Mouse (Mus musculus) brown adipose tissue, adult 24 weeks (tissue): ENCODE measurements around the gene C130032M10Rik. TPM values are rescaled to one million over a fixed set of nuclear protein-coding genes. Genes with fewer than 3 reads are reported as not detected.
"Not testable (repeated sequence)": the region's sequence is repeated elsewhere in the genome, so short reads cannot be mapped to it uniquely, and the experiment has no call there.

ENCODE experiments used
- H3K27ac ChIP-seq: fragments of 200-500 bp; replicated peaks from 2 replicates; pipeline ENCODE4 v1.5.1; 2012; ENCODE audit warnings: low read depth, mild to moderate bottlenecking, low read length
- H3K4me1 ChIP-seq: fragments of 200-500 bp; 2 replicates; pipeline ENCODE4 v1.6.1; 2012; ENCODE audit warnings: low read length, mixed read lengths; ENCODE audit not compliant: control insufficient read depth, insufficient read depth, insufficient read length
- H3K4me3 ChIP-seq: fragments of 200-500 bp; 2 replicates; pipeline ENCODE4 v1.5.1; 2012; ENCODE audit warnings: low read depth, mild to moderate bottlenecking, low read length, moderate library complexity; ENCODE audit not compliant: insufficient read depth
- polyA plus RNA-seq: library from polyadenylated mRNA; stranded (reverse); fragments of >200 nt; gene quantifications from 2 replicates; pipeline ENCODE4 v1.2.4, GENCODE M21; 2012; ENCODE audit not compliant: missing spikeins, insufficient read depth, insufficient read length

Gene C130032M10Rik
- polyA plus RNA-seq, 1 experiment = not detected

- H3K4me3 ChIP-seq = no peak overlapping the region
- H3K4me1 ChIP-seq = no peaks in the 10 kb centered on the region
- no peak overlapping the region for H3K27ac ChIP-seq
Measured at GRCm38 (mm10) chr9:114502711-114503427, 12.6 kb upstream of the C130032M10Rik start.

- no peak within 1 kb of the TSS for H3K4me3 ChIP-seq
- no peaks in the 10 kb centered on the region for H3K4me1 ChIP-seq
- H3K27ac ChIP-seq = no peak within 1 kb of the TSS
Measured at GRCm38 (mm10) chr9:114504816-114505215, 10.7 kb upstream of the C130032M10Rik start, which contains the start of gene Ccr4. Gene Ccr4, minus strand, starts transcription at chr9:114504916.

GRCm38 (mm10) chr9:114506564-114506963 is 8.9 kb upstream of the C130032M10Rik start:
- H3K4me3 ChIP-seq = no peak overlapping the region
- no peaks in the 10 kb centered on the region for H3K4me1 ChIP-seq
- no peak overlapping the region for H3K27ac ChIP-seq

GRCm38 (mm10) chr9:114507421-114507820 is 8.1 kb upstream of the C130032M10Rik start:
- Histone ChIP-seq H3K4me1 (no peaks in the 10 kb centered on the region), H3K4me3 (no peak overlapping the region), H3K27ac (no peak overlapping the region)

- Histone ChIP-seq H3K4me3 (no peak overlapping the region), H3K4me1 (no peaks in the 10 kb centered on the region), H3K27ac (no peak overlapping the region)
Measured at GRCm38 (mm10) chr9:114509785-114510184, 5.7 kb upstream of the C130032M10Rik start.

GRCm38 (mm10) chr9:114512831-114513230 is 2.7 kb upstream of the C130032M10Rik start:
- H3K4me1 ChIP-seq = no peaks in the 10 kb centered on the region
- H3K27ac ChIP-seq = no peak overlapping the region
- no peak overlapping the region for H3K4me3 ChIP-seq

GRCm38 (mm10) chr9:114517924-114518497 is 2.5 kb downstream of the C130032M10Rik start:
- Histone ChIP-seq H3K27ac (no peak overlapping the region), H3K4me1 (no peaks in the 10 kb centered on the region), H3K4me3 (no peak overlapping the region)

- H3K27ac ChIP-seq = no peak overlapping the region
- no peak overlapping the region for H3K4me3 ChIP-seq
- H3K4me1 ChIP-seq = no peaks in the 10 kb centered on the region
Measured at GRCm38 (mm10) chr9:114518812-114519477, 3.4 kb downstream of the C130032M10Rik start.

GRCm38 (mm10) chr9:114520529-114520928 is 5.0 kb downstream of the C130032M10Rik start:
- not testable (repeated sequence) for H3K27ac ChIP-seq, H3K4me3 ChIP-seq, H3K4me1 ChIP-seq

- Histone ChIP-seq H3K4me1 (peaks cover 3% of the 10 kb centered on the region; the same call in 1 of the 2 replicates), H3K4me3 (no peak overlapping the region), H3K27ac (no peak overlapping the region)
Measured at GRCm38 (mm10) chr9:114522041-114522440, 6.5 kb downstream of the C130032M10Rik start.

- peaks cover 3% of the 10 kb centered on the region; the same call in 1 of the 2 replicates for H3K4me1 ChIP-seq
- no peak overlapping the region for H3K27ac ChIP-seq
- no peak overlapping the region for H3K4me3 ChIP-seq
Measured at GRCm38 (mm10) chr9:114522501-114522900, 7.0 kb downstream of the C130032M10Rik start.

GRCm38 (mm10) chr9:114525073-114525633 is 9.7 kb downstream of the C130032M10Rik start:
- no peak overlapping the region for H3K27ac ChIP-seq
- peaks cover 5% of the 10 kb centered on the region for H3K4me1 ChIP-seq
- no peak overlapping the region for H3K4me3 ChIP-seq

- H3K4me3 ChIP-seq = no peak overlapping the region
- no peak overlapping the region for H3K27ac ChIP-seq
- peaks cover 5% of the 10 kb centered on the region for H3K4me1 ChIP-seq
Measured at GRCm38 (mm10) chr9:114525891-114526290, 10.4 kb downstream of the C130032M10Rik start.

GRCm38 (mm10) chr9:114526581-114526980 is 11.1 kb downstream of the C130032M10Rik start:
- Histone ChIP-seq H3K27ac (no peak overlapping the region), H3K4me3 (peak overlapping the region; percentile 46; the same call in 1 of the 2 replicates), H3K4me1 (peaks cover 5% of the 10 kb centered on the region)

- H3K4me3 ChIP-seq = peak overlapping the region; percentile 46
- no peak overlapping the region for H3K27ac ChIP-seq
- H3K4me1 ChIP-seq = peaks cover 5% of the 10 kb centered on the region
Measured at GRCm38 (mm10) chr9:114527085-114527484, 11.6 kb downstream of the C130032M10Rik start.
